Mouse (Mus musculus): Measurements from ENCODE around the gene Atg9b. TPM values are rescaled to one million over a fixed set of nuclear protein-coding genes. Genes with fewer than 3 reads are reported as not detected.

Atg9b gene
- polyA plus RNA-seq, 1 experiment from 2014 or later, result 3.6 TPM

- H3K36me3 ChIP-seq, result no peaks in the 10 kb centered on the region
- no peak overlapping the region for H3K4me3 ChIP-seq
- no peak for ATAC-seq (ENCODE audit: low FRiP score, low read depth)
- peak overlapping the region; percentile 83 for H3K27ac ChIP-seq (replicated peaks)
- no peak overlapping the region for H3K9ac ChIP-seq
- H3K4me2 ChIP-seq, result no peak overlapping the region
- H3K4me1 ChIP-seq (replicated peaks), result peaks cover 37% of the 10 kb centered on the region
- H3K27me3 ChIP-seq, result no peaks in the 10 kb centered on the region
- no peaks in the 10 kb centered on the region for H3K9me3 ChIP-seq
Observed at GRCm38 (mm10) chr5:24343379-24343778, 48.6 kb downstream of the Atg9b start.

- Histone ChIP-seq H3K9ac (no peak overlapping the region), H3K4me3 (no peak overlapping the region), H3K9me3 (no peaks in the 10 kb centered on the region), H3K36me3 (no peaks in the 10 kb centered on the region), H3K4me2 (no peak overlapping the region), H3K27ac (replicated peaks) (0 out of 2 replicates have a peak overlapping the region, but pooled peaks have one; percentile 83), H3K27me3 (no peaks in the 10 kb centered on the region), H3K4me1 (replicated peaks) (peaks cover 34% of the 10 kb centered on the region)
- WGBS, result 45% methylated on average over 8 of the region's 8 CpGs
- ATAC-seq (ENCODE audit: low FRiP score, low read depth), result no peak
Observed at GRCm38 (mm10) chr5:24342966-24343365, 49.0 kb downstream of the Atg9b start.

DNA sequence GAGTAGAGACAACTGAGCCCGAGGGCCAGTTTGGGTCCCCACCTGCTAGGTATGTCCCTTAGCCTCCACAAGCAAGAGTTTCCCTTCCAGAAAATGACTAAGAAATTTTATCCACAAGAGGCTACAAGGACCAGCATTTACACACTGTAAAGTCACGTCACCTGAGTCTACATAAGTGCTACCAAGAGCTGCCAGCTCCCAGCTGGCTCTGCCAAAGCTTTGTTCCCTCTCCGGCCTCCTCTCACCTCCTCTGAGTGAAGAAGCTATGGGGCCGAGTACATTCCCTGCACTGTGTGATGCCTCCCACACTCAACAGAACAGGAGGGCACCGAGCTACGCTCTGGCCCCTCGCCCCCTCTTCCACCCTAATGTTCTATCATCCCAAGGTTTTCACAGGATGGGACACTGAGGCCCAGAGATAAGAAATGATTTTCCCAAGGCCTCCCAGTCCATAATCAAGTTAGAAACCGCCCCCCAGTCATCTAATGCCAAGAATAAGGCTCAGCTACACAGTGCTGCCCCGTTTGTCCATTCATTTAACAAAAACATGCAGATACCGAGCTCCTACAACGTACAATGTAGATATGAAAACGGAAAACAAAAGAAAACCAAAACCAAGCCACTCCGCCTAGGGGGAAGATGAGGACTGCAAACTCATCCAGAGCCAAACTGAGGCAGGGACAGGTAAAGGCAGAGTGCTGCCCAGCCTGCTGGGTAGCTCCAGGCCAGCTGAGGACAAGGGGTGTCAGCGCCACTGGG is 49.6 kb downstream of the Atg9b start:
- Histone ChIP-seq H3K9me3 (no peaks in the 10 kb centered on the region), H3K4me3 (no peak overlapping the region), H3K36me3 (no peaks in the 10 kb centered on the region), H3K4me1 (replicated peaks) (peaks cover 34% of the 10 kb centered on the region), H3K4me2 (no peak overlapping the region), H3K27ac (replicated peaks) (no peak overlapping the region), H3K9ac (no peak overlapping the region), H3K27me3 (no peaks in the 10 kb centered on the region)
- ATAC-seq (ENCODE audit: low FRiP score, low read depth), result no peak
- 73% methylated on average over 14 of the region's 14 CpGs for whole genome bisulfite sequencing

GRCm38 (mm10) chr5:24337821-24338220 is 54.1 kb downstream of the Atg9b start:
- WGBS, result 61% methylated on average over 2 of the region's 2 CpGs
- Histone ChIP-seq H3K9ac (no peak overlapping the region), H3K9me3 (no peaks in the 10 kb centered on the region), H3K4me1 (replicated peaks) (peaks cover 19% of the 10 kb centered on the region), H3K4me2 (no peak overlapping the region), H3K36me3 (no peaks in the 10 kb centered on the region), H3K4me3 (no peak overlapping the region), H3K27me3 (no peaks in the 10 kb centered on the region), H3K27ac (replicated peaks) (no peak overlapping the region)
- no peak for ATAC-seq (ENCODE audit: low FRiP score, low read depth)

- no peak overlapping the region for H3K4me2 ChIP-seq
- H3K27ac ChIP-seq (replicated peaks), result no peak overlapping the region
- H3K4me1 ChIP-seq (replicated peaks), result peaks cover 19% of the 10 kb centered on the region
- H3K9me3 ChIP-seq, result no peaks in the 10 kb centered on the region
- no peak overlapping the region for H3K4me3 ChIP-seq
- 0 out of 2 replicates have a peak, but pooled peaks have one; percentile 9 for ATAC-seq (ENCODE audit: low FRiP score, low read depth)
- H3K36me3 ChIP-seq, result peaks cover 4% of the 10 kb centered on the region; the same call in 1 of the 2 replicates
- H3K9ac ChIP-seq, result no peak overlapping the region
- H3K27me3 ChIP-seq, result no peaks in the 10 kb centered on the region
- WGBS, result 35% methylated on average over 9 of the region's 9 CpGs
Observed at GRCm38 (mm10) chr5:24337366-24337765, 54.6 kb downstream of the Atg9b start.

GRCm38 (mm10) chr5:24335888-24336511 is 55.9 kb downstream of the Atg9b start:
- Histone ChIP-seq H3K4me1 (replicated peaks) (peaks cover 19% of the 10 kb centered on the region), H3K9me3 (no peaks in the 10 kb centered on the region), H3K36me3 (peaks cover 8% of the 10 kb centered on the region; the same call in 1 of the 2 replicates), H3K4me3 (no peak overlapping the region), H3K27ac (replicated peaks) (no peak overlapping the region), H3K9ac (no peak overlapping the region), H3K4me2 (no peak overlapping the region), H3K27me3 (no peaks in the 10 kb centered on the region)
- peak; percentile 74 for ATAC-seq (ENCODE audit: low FRiP score, low read depth)
- WGBS, result 19% methylated on average over 3 of the region's 3 CpGs

DNA sequence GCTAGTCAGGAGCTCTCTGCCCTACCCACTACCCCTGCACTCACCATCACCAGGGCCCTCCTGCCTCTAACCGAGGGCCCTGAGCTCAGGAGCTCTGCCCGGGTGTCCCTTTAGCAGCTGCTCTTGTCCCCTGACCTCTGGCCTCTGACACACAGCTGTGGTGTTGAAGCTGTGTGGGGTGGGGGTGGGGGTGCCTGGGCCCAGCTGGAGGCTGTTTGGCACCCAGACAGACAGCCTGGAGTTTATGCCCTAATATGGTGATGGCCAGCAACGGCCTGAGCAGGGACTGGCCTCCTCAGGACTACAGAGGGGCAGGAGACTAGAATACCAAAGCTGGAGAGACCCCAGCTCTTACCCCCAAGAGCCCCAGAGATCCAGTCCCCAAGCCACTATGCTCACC is 57.2 kb downstream of the Atg9b start:
- H3K27ac ChIP-seq (replicated peaks), result no peak overlapping the region
- H3K9ac ChIP-seq, result no peak overlapping the region
- 26% methylated on average over 3 of the region's 3 CpGs for WGBS
- H3K4me3 ChIP-seq, result no peak overlapping the region
- peaks cover 26% of the 10 kb centered on the region for H3K4me1 ChIP-seq (replicated peaks)
- peaks cover 8% of the 10 kb centered on the region; the same call in 1 of the 2 replicates for H3K36me3 ChIP-seq
- H3K27me3 ChIP-seq, result no peaks in the 10 kb centered on the region
- H3K4me2 ChIP-seq, result no peak overlapping the region
- H3K9me3 ChIP-seq, result no peaks in the 10 kb centered on the region
- no peak for ATAC-seq (ENCODE audit: low FRiP score, low read depth)

Other genes with a start within 250 kb of the Atg9b start
- 12.8 and 13.8 TPM in 2 replicates for gene Nupl2, start 227.2 kb downstream of the Atg9b start, polyA plus RNA-seq (2015; fragmentation: Nextera tagmentation; extraction: Ambion mirVana)
- 13.0 and 17.9 TPM in 2 replicates for gene Kcnh2, start 40.5 kb downstream of the Atg9b start, polyA plus RNA-seq (2015; fragmentation: Nextera tagmentation; extraction: Ambion mirVana)
- 9.6 and 10.7 TPM in 2 replicates for gene Nos3, start 27.3 kb downstream of the Atg9b start, polyA plus RNA-seq (2015; fragmentation: Nextera tagmentation; extraction: Ambion mirVana)
- 49.7 and 56.5 TPM in 2 replicates for gene Abcb8, start 1.5 kb upstream of the Atg9b start, polyA plus RNA-seq (2015; fragmentation: Nextera tagmentation; extraction: Ambion mirVana)
- 0.88 and 1.4 TPM in 2 replicates for gene Asic3, start 21.2 kb upstream of the Atg9b start, polyA plus RNA-seq (2015; fragmentation: Nextera tagmentation; extraction: Ambion mirVana)
- 115 and 123 TPM in 2 replicates for gene Cdk5, start 31.4 kb upstream of the Atg9b start, polyA plus RNA-seq (2015; fragmentation: Nextera tagmentation; extraction: Ambion mirVana)
- 25.1 and 26.8 TPM in 2 replicates for gene Slc4a2, start 31.7 kb upstream of the Atg9b start, polyA plus RNA-seq (2015; fragmentation: Nextera tagmentation; extraction: Ambion mirVana)
- gene Fastk, start 53.1 kb upstream of the Atg9b start, polyA plus RNA-seq (2015; fragmentation: Nextera tagmentation; extraction: Ambion mirVana), result 96.8 and 113 TPM in 2 replicates
- gene Tmub1, start 55.7 kb upstream of the Atg9b start, polyA plus RNA-seq (2015; fragmentation: Nextera tagmentation; extraction: Ambion mirVana), result 55.1 and 64.2 TPM in 2 replicates
- gene Agap3, start 60.0 kb upstream of the Atg9b start, polyA plus RNA-seq (2015; fragmentation: Nextera tagmentation; extraction: Ambion mirVana), result 112 and 124 TPM in 2 replicates
- 6.8 and 8.8 TPM in 2 replicates for gene Gbx1, start 135.1 kb upstream of the Atg9b start, polyA plus RNA-seq (2015; fragmentation: Nextera tagmentation; extraction: Ambion mirVana)
- gene Asb10, start 148.8 kb upstream of the Atg9b start, polyA plus RNA-seq (2015; fragmentation: Nextera tagmentation; extraction: Ambion mirVana), result 0.14 and 0.26 TPM in 2 replicates
- 0.10 and 0.18 TPM in 2 replicates for gene 4931409K22Rik, start 164.7 kb upstream of the Atg9b start, polyA plus RNA-seq (2015; fragmentation: Nextera tagmentation; extraction: Ambion mirVana)
- gene Abcf2, start 185.3 kb upstream of the Atg9b start, polyA plus RNA-seq (2015; fragmentation: Nextera tagmentation; extraction: Ambion mirVana), result 78.7 and 82.1 TPM in 2 replicates
- gene Chpf2, start 194.6 kb upstream of the Atg9b start, polyA plus RNA-seq (2015; fragmentation: Nextera tagmentation; extraction: Ambion mirVana), result 18.7 and 19.0 TPM in 2 replicates
- gene Smarcd3, start 232.3 kb upstream of the Atg9b start, polyA plus RNA-seq (2015; fragmentation: Nextera tagmentation; extraction: Ambion mirVana), result 134 and 138 TPM in 2 replicates